Mouse (Mus musculus): ENCODE results near the gene Chd3.

Gene Chd3

DNA sequence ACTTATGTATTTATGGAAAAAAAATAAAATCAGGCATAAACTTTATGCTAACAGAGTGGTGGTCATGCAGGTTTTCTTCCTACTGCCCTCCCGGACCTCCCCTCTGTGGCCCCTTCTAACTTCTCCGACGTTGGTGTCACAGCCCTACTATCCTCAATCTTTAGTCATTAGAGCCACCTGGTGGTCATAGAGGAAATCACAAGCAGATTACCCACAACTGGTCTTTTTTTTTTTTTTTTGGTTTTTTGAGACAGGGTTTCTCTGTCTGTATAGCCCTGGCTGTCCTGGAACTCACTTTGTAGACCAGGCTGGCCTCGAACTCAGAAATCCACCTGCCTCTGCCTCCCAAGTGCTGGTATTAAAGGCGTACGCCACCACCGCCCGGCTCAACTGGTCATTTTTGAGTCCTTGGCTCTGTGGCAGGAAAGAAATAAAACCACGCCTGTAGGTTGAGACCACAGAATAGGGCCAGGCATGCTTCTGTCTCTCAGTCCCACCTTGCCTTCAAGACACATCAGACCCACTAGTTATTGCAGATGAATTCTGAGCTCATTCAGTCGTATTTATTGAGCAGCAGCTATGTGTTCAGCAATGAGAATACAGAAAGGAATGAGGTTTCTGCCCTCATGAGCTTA lies 21.3 kb upstream of the Chd3 start:
- DNase-seq (ENCODE audit: low spot score in 2 of 2): peak in 1 of 2 experiments; percentile 62

DNA sequence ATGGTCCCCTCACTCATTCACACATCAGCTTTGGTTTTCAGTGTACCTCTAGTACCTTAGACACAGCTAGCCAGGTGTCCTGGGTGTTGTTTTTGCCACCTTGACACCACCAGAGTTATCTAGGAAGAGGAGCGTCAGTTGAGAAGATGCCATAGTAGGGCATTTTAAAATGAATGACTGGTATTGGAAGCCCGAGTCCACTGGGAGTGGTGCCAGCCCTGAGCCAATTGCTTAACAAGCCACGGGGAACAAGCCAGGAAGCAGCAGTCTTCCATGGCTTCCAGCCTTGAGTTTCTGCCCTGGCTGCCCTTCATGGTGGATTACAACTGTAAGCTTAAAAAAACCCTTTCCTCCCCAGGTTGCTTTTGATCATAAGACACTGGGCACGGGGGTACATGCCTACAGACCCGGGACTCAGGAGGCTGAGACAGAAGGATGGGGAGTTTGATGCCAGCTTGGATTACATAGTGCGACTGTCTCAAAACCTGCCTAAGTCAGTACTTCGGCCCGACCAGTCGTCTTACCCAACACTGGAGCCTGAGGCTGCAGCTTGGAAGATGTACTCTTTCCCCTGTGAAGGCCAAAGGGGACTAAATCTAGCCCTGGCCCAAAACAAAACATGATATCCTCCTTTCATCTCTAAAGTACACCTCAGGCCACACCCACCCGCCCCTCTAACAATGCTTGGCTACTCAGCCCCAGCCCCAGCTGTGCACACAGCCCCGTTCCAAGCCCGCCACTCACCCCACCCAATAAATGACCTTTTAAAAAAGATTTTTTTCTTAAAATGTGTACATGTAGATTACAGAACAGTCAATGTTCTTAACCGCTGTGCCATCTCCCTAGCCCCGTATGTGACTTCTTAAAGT lies 20.6 kb upstream of the Chd3 start:
- DNase-seq (ENCODE audit: low spot score in 2 of 2): no peak

DNA sequence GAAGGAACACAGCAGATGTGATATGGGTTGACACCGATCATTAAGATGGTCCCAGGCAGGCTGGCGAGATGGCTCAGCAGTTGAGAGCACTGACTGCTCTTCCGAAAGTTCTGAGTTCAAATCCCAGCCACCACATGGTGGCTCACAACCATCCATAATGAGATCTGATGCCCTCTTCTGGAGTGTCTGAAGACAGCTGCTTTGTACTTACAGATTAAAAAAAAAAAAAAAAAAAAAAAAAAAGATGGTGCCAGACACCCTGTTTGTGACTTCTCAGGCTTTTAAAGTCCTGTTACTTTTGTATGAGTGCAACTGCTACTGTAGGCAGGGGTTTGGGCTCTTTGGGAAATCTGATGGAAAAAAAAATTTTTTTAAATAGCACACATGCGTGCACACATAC lies 19.5 kb upstream of the Chd3 start:
- no peak for DNase-seq (ENCODE audit: low spot score in 2 of 2)

DNA sequence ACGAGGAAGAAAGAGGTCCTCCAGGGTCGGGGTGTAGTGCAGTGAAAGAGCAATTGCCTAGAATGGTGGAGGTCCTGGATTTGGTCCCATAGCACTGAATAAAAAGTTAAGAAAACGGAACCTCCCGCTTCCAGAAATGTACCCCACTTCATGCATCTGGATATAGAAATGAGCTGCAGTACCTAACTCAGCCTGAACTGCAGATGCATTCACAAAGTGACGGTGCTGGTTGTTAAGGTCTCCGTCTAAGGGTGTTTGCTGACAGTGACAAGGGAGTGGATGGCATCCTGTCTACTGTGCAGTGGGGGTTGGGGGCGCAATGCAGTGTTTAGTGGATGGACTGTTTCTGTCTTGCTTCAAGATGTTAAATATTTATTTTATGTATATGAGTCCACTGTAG lies 17.6 kb upstream of the Chd3 start:
- no peak for DNase-seq (ENCODE audit: low spot score in 2 of 2)

DNA sequence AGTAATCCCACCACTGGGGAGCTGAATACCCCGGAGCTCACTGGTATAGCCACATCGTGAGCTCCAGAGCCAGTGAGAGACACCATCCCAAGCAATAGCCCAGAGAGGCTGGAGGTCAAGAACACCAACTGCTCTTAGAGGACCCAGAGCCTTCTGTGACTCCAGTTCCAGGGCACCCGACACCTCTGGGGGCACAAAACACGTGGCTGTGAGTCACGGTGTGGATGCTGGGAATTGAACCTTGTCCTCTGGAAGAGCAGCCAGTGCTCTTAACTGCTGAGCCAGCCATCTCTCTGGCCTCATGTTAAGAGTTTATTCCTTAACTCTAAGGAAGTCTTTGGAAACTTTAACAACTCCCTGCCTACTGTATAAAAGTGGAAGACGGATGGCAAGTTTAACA lies 15.8 kb upstream of the Chd3 start:
- DNase-seq (ENCODE audit: low spot score in 2 of 2): no peak

DNA sequence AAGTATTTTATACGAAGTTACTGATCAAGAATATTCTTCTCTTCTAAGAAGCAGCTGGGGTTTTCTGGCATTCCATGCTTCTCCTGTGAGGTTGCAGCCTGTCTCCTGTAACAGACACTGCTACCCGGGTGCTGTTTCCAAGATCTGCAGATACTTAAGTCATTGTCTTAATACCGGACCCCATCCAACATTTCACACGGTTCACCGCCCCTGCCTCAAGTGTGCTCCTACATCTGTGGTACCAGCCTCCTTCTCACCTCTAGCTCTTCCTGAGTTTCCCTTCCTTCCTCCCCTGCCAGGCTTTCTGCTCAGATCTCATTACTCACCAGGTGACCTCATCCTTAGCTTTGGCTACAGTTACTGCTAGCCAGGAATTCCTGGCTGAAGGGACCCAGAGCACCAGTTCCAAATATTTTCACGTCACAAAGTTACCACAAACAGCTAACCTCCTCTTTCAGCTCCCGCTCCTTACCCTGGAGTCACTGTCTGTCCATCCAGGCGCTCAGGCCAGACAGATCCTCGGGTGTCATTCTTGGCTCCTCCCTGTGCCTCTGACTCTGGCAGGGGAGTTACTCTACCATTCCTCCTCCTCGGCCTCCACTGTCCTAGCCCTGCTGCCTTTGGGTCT lies 13.4 kb upstream of the Chd3 start:
- DNase-seq (ENCODE audit: low spot score in 2 of 2): no peak

DNA sequence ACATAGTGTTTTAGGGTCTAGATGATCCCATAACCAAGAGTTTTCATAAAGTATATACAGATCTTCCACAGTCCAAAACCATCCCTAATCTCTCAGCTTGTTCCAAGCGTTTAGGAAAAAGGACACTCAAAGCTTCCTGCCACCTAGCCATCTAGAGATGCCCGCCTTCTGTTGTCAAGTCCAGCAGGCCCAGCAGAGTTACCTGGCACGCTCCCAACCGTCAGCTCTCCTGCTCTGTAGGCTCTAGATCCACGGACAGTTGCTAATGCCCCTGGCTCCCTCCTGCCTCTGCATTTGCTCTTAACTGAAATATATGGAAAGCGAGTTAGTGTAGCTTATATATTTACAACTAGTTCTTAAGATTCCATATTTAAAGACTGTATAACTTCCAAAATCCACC lies 12.2 kb upstream of the Chd3 start:
- DNase-seq (ENCODE audit: low spot score in 2 of 2): no peak

DNA sequence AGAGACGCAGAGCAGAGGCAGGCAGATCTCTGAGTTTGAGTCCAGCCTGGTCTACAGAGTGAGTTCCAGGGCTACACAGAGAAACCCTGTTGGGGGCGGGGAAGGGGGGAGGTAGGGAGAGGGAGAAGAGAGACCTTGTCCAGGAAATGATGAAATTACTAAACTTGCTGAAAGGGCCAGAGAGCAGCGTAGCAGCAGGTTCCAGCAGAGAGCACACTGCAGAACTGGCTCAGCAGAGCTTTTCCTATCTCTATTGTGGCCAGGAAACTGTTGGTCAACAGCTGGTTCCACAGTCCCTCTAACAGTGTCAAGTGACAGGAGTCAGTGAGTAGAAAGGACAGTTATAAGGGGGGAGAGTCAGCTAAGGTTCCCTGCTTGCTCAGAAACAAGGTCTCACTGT lies 10.4 kb upstream of the Chd3 start:
- no peak for DNase-seq (ENCODE audit: low spot score in 2 of 2)

DNA sequence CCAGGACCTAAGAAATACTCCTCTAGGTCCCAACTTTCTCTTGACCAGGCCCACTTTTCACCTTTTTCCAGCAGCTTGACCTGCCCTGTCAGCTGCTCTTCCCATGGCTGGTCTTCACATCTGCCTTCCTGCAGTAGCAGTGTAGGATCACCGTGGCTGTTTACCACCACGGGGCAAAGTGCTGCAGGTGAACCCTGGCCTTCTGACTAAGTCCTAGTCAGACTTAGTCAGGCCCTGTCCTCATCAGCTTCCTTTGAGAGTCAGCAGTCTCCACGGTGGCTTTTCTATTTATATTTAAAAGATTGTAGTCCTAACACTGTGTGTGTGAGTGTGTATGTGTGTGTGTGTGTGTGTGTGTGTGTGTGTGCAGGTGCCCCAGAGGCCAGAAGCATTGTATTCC lies 8.6 kb upstream of the Chd3 start:
- no peak for DNase-seq (ENCODE audit: low spot score in 2 of 2)

DNA sequence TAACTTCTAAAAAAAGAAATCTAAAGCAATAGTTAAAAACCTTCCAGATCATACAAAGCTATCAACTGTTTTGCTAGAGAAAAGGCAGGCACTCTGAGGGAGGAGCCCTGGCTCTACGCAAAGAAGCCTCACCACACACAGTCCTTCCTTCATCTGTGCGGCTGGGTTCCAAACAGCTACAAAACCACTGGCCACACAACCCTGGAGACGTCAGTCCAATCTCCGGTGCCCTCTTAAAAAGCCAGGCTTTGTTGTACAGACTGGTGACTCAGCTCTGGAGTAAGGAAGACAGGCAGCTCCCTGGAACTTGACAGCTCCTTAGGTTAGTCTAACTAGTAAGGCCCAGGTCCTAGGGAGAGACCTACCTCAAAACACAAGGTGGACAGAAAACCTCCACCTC lies 6.4 kb upstream of the Chd3 start:
- DNase-seq (ENCODE audit: low spot score in 2 of 2): no peak

DNA sequence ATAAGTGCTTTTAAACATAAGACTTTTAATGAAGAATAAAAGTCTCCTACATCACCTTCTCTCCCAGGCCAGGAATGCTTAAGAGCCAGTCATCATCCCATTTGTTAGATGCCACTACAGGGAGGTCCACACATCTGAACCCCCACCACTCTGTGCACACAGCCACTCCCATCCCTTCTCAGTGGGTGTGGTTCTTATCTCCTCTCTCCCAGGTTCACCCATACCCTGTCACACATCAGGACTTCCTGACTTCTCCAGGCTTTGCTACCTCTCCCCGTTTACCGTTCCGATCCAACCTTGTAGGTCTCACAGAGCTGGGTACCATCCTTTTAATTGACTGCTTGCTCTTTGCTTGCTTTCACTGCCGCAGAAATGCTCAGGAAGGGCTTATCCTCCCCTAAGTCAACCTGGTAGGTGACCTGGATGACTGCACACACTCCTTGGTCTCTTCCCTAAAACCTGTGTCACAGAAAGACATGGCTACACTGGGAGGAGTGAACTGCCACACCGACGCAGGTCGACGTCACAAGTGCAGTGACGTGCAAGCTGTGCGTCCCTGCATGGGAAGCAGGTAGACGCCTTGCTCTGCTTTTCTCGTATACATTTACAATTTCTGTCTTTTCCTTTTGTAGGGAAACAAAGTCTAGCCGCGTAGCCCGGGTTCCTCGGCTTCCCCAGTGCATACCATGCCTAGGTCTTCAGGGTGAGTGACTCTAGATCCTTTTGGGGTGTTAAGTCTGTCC lies 4.2 kb upstream of the Chd3 start:
- DNase-seq (ENCODE audit: low spot score in 2 of 2): no peak

DNA sequence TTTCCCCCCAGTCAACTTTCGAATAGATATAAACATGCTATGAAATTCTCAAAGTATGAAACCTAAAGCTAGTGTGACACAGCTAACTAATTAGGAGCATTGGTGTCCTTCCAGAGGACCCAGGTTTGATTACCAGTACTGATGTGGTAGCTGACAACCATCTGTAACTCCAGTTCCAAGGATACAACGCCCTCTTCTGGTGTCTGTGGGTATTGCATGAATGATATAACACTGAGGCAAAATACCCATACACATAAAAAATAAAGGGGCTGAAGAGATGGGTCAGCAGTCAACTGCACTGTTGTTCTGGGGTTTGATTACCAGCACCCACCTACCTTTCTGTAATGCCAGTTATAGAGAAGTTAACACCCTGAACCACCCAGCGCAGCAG lies 3.6 kb upstream of the Chd3 start:
- DNase-seq (ENCODE audit: low spot score in 2 of 2): no peak

DNA sequence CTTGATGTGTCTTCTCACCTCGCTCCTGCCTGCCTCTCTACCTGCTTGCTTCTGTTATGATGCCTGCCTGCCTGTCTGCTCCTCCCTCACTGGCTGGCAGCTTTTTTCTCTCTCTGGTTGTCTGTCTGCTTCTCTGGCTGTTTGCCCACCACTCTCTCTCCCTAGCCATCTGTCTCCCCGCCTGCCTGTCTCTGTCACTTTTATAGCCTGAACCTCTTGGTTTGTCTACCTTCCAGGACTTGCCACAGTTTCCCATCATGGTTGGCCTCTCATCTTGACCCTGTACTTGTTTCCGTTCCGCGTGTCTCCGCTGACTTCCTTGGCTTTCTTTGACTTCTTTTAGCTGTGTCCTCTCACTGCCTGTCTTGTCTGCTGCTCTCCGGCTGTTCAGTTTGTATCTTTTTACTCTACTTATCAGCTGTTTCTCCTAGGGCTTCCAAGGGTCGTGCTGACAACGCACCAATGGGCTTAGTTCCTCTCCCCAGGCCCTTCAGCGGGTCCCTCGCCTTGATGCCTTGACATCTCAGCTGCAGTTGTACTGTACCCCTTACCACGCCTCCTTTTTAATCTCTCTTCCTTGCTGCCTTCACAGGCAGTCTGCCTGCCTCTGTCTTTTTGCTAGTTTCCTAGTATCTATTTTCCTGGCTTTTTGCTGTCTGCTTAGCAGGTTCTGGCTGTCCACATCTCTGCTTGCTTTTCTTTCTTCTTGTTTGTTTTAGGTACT lies 3.0 kb upstream of the Chd3 start:
- DNase-seq (ENCODE audit: low spot score in 2 of 2): peak in 1 of 2 experiments; percentile 40

DNA sequence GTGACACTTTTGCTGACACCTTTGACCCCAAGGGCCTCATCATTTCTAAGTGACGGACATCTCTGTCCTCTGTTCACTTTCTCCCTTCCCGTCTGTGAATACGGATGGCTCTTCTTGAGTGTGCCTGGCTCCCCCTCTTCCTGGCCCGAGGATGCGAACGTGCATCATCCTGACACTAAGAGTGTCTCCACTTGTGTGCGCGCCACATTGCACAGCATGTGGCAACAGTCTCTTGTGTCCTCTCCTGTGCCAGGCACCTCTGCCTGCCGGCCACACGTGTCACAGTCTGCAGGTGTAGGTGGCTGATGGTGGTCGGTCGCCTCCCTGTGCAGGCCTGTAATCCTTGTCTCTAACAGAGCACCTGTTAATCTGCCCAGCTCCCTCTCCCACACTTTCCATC lies 2.4 kb upstream of the Chd3 start:
- no peak for DNase-seq (ENCODE audit: low spot score in 2 of 2)

DNA sequence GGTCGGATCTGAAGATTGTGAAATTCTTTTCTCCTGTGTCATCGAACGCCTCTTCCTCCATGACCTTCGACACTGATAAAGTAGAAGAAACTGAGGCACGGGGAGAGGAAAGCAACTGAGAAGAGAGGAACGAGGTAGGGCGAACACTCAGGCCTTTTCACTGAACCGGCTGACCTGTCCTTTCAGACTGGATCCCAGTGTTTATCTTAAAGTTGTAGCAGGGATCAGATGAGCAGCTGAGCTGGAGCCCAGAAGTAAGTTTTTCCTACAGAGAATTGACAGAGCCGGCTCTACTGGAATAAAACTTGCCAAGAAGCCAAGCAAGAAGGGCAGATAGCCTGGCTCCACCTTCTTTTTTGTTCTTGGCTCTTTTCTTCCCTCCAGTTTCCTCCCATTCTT lies 1.6 kb upstream of the Chd3 start:
- DNase-seq (ENCODE audit: low spot score in 2 of 2): no peak

DNA sequence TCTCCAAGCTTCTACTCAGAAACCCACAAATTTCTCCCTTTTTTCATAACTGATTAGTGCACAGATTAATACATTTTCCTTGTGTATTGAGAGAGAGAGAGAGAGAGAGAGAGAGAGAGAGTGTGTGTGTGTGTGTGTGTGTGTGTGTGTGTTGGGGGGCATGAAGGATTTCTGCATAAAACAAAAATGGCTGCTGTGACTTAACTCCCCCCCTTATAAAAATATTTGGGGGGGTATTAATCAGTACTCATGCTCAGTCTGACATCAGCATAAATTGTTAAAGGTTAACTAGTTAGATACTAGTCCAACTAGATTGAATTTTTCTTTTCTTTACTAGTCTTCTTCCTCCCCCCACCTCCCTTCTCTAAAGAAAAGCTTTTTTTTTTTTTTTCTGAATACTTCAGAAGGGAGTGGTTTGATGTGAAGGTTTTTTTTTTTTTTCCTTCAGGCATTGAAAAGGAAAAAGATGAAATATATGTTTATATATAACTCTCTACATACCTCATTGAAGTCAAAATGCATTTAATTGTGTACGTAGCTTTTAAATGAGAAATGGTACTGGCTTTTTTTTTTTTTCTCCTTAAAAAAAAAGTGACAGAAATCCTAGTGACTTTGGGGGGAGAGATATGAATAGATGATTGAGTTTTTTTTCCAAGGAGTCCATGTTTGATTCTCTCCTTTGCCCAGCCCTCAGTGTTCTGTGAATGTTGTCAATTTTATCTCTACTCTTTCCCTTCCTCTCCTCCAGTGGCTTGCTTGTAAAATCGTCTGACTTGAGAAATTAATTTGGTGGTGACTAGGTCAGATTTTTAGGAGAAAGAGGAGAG lies 997 bp upstream of the Chd3 start:
- DNase-seq (ENCODE audit: low spot score in 2 of 2): no peak

DNA sequence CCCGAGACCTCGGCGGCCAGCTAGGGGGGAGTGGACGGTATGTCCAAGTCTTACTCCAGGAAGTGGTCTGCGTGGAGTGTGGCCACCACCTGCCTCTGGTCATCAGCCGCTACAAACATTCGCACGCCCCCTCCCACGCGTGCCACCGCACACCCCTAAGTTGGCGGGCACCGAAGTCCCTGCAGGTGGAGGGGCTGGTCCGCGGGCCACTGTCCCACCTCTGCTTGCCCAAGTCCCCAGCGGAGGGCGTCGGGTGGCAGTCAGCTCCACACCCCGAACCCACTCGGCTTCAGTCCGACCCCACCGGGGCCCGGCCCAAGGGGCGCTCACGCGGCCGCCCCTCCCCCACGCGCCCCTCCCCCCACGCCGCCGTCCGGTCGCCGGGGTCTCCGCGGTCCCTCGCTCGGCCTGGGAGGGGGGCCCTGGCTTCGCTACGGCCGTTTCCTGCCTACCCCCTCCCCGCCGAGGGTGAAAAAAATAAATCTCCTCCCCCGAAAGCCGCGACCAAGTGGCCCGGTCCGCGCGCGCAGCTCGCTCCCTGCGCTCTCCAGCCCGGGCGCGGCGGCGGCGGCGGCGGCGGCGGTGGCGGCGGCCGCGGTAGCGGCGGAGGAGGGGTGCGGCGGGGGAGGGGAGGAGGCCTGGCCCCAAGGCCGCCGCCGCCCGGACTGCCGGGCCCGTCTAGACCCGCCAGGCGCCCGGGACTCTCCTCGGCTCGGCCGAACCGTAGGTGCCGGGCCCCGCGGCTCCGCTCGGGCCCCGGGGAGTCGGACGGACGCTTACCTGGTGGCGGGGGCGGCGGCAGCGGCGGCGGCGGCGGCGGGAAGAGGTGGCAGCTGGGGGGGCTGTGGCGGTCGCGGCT lies 621 bp downstream of the Chd3 start:
- DNase-seq (ENCODE audit: low spot score in 2 of 2): peak; percentile 48 to 69

DNA sequence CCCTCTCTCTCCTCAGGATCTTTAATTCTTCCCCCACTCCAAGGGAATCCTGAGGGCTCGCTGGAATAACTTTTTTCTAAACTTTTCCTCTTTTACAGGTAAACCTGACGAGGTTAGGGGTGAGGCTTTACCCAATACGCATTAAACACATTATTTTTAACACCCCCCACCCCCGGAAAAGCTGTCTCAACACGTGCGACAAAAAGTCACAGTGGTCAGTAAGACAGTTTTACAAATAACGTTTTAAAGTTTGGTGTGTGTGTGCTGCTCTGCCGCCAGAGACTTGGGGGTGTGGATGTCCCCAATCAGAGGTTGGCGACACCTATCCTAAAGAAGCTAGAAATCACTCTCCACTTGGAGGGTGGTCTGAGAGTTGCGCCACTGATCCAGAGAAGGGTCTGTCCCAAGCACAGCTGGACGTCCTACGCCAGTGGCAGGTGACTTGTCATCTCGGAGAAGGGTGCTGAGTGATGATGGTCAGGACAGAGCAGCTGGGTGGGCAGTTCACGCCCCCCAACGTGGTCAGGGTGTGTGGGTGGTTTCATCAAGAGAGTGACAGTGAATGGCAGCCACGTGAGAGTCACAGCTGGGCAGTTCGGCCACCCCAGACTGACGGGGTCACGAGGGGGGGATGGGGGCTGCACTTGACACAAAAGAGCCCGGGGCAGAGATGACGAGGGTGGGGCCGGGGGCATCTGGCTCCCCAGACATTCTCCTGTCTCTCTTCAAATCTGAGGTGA lies 1.4 kb downstream of the Chd3 start:
- peak; percentile 42 to 66 for DNase-seq (ENCODE audit: low spot score in 2 of 2)
